Mouse (Mus musculus): ENCODE measurements around the gene Rab12. TPM values are rescaled to one million over a fixed set of nuclear protein-coding genes. Genes with fewer than 3 reads are reported as not detected.

Rab12 gene
- polyA plus RNA-seq, 1 experiment from 2014 or later: 51.6 TPM

DNA sequence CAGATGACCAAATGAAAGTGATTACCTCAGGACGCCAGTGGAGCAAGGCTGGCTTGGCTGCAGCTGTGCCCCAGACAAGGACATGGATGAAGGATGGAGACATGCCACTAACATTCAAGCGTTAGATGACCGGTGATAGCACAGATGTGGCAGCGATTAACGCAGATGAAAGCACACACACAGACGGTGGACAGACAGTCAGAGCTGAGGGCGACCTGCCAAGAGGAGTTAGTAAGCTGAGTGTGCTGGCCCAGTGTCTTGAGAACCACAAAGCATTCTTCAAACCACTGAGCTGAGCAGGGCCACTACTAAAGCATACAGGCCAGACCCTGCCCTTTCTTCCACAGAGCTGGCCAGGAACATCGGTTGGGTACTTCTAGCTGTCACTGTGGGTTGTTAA is 14.6 kb downstream of the Rab12 start:
- Histone ChIP-seq H3K4me2 (no peak overlapping the region), H3K27me3 (ENCODE audit: control insufficient read depth, insufficient read depth, low read length) (no peaks in the 10 kb centered on the region), H3K9me3 (replicated peaks; ENCODE audit: control insufficient read depth, low read length) (no peaks in the 10 kb centered on the region), H3K36me3 (ENCODE audit: control insufficient read depth, insufficient read depth, low read length) (peaks cover 15% of the 10 kb centered on the region), H3K4me3 (ENCODE audit: low read depth, low read length) (no peak overlapping the region), H3K9ac (ENCODE audit: low read depth, low read length) (no peak overlapping the region), H3K27ac (ENCODE audit: low read depth, low read length) (0 out of 2 replicates have a peak overlapping the region, but pooled peaks have one; percentile 22), H3K4me1 (ENCODE audit: control insufficient read depth, insufficient read depth, low read length) (peaks cover 12% of the 10 kb centered on the region; the same call in 1 of the 2 replicates)
- WGBS (ENCODE audit: insufficient replicate concordance): 91% methylated on average over 8 of the region's 8 CpGs
- no peak for ATAC-seq (replicated peaks; ENCODE audit: insufficient number of reproducible peaks, low FRiP score, low TSS enrichment)

DNA sequence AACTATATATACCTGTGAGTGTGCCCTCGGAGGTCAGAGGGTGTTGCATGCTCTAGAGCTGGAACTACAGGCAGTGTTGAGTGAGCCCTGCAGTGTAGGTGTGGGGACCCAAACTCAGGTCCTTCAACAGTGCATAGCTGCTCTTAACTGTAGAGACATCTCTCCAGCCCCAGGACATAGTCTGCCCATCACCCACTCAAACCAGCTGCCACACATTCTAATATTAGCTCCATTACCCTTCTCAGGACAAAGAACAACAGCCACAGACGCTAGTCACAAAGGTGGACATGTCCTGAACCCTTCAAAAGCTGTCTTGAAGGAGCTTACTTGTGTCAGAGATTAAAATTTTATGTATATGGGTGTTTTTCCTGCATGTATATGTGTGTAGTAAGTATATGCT is 15.3 kb downstream of the Rab12 start:
- Histone ChIP-seq H3K4me1 (ENCODE audit: control insufficient read depth, insufficient read depth, low read length) (0 out of 2 replicates have a peak, but pooled peaks cover 6% of the 10 kb centered on the region), H3K27me3 (ENCODE audit: control insufficient read depth, insufficient read depth, low read length) (no peaks in the 10 kb centered on the region), H3K4me3 (ENCODE audit: low read depth, low read length) (no peak overlapping the region), H3K9ac (ENCODE audit: low read depth, low read length) (no peak overlapping the region), H3K27ac (ENCODE audit: low read depth, low read length) (0 out of 2 replicates have a peak overlapping the region, but pooled peaks have one; percentile 22), H3K36me3 (ENCODE audit: control insufficient read depth, insufficient read depth, low read length) (peaks cover 15% of the 10 kb centered on the region), H3K4me2 (no peak overlapping the region), H3K9me3 (replicated peaks; ENCODE audit: control insufficient read depth, low read length) (no peaks in the 10 kb centered on the region)
- 70% methylated on average over 2 of the region's 2 CpGs for WGBS (ENCODE audit: insufficient replicate concordance)
- no peak for ATAC-seq (replicated peaks; ENCODE audit: insufficient number of reproducible peaks, low FRiP score, low TSS enrichment)

DNA sequence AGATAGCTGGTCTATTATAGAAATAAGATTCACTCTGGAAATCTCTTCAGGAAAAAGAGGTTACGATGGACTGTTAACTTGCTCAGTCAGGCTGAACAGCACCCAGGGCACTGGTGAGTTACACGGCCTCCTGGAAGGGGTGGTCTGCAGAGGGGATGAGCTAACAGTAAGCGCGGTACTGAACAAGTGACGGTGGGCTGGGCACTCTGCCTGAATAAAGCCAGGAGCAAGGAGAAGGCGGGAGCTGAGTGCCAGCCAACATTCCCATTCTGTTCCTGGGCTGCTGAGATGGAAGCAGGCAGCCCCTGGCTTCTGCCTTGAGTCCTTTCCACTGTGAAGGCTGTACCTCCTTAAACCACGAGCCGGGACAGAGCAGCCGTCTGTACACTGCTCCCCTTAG is 16.1 kb downstream of the Rab12 start:
- H3K4me1 ChIP-seq (ENCODE audit: control insufficient read depth, insufficient read depth, low read length): 0 out of 2 replicates have a peak, but pooled peaks cover 6% of the 10 kb centered on the region
- H3K4me3 ChIP-seq (ENCODE audit: low read depth, low read length): no peak overlapping the region
- no peaks in the 10 kb centered on the region for H3K9me3 ChIP-seq (replicated peaks; ENCODE audit: control insufficient read depth, low read length)
- no peak for ATAC-seq (replicated peaks; ENCODE audit: insufficient number of reproducible peaks, low FRiP score, low TSS enrichment)
- H3K27ac ChIP-seq (ENCODE audit: low read depth, low read length): no peak overlapping the region
- no peak overlapping the region for H3K9ac ChIP-seq (ENCODE audit: low read depth, low read length)
- WGBS (ENCODE audit: insufficient replicate concordance): 83% methylated on average over 9 of the region's 9 CpGs
- H3K4me2 ChIP-seq: no peak overlapping the region
- peaks cover 15% of the 10 kb centered on the region for H3K36me3 ChIP-seq (ENCODE audit: control insufficient read depth, insufficient read depth, low read length)
- no peaks in the 10 kb centered on the region for H3K27me3 ChIP-seq (ENCODE audit: control insufficient read depth, insufficient read depth, low read length)

DNA sequence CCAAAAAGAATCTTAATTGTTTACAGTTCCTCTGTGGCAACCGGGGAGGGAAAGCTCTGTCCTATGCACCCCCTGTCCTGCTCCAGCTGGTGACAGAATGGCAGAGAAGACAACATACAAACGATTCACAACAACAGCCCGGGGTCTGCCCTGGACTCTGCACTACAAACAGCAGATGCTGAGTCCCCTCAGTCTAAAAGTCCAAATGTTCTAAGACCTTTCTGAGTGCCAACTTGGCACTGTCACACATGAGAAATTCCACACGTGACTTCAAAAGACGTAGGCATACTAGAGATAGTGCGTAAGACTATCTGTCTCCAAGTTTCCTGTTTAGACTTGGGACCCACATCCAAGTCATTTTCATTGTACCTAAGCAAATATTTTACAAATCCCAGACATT is 16.7 kb downstream of the Rab12 start:
- H3K4me2 ChIP-seq: no peak overlapping the region
- ATAC-seq (replicated peaks; ENCODE audit: insufficient number of reproducible peaks, low FRiP score, low TSS enrichment): no peak
- H3K36me3 ChIP-seq (ENCODE audit: control insufficient read depth, insufficient read depth, low read length): peaks cover 15% of the 10 kb centered on the region
- 0 out of 2 replicates have a peak, but pooled peaks cover 6% of the 10 kb centered on the region for H3K4me1 ChIP-seq (ENCODE audit: control insufficient read depth, insufficient read depth, low read length)
- no peaks in the 10 kb centered on the region for H3K9me3 ChIP-seq (replicated peaks; ENCODE audit: control insufficient read depth, low read length)
- H3K9ac ChIP-seq (ENCODE audit: low read depth, low read length): no peak overlapping the region
- no peak overlapping the region for H3K4me3 ChIP-seq (ENCODE audit: low read depth, low read length)
- no peaks in the 10 kb centered on the region for H3K27me3 ChIP-seq (ENCODE audit: control insufficient read depth, insufficient read depth, low read length)
- 72% methylated on average over 6 of the region's 6 CpGs for WGBS (ENCODE audit: insufficient replicate concordance)
- no peak overlapping the region for H3K27ac ChIP-seq (ENCODE audit: low read depth, low read length)

DNA sequence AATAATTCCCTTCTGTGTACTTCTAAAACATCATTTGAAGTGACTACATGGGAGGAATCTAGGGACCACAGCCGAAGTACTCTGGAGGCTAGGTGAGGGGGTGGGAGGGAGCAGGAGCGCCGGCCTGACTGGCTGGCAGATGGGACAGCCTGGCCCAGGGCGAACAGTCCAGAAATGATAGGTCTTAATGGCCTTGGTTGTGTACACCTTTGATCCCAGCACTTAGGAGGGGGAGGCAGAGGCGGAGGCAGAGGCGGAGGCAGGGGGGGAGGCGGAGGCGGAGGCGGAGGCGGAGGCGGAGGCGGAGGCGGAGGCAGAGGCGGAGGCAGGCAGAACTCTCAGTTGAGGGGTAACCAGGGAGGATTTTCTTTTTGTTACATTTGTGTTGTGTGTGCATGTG is 20.9 kb downstream of the Rab12 start:
- H3K4me1 ChIP-seq (ENCODE audit: control insufficient read depth, insufficient read depth, low read length): no peaks in the 10 kb centered on the region
- WGBS (ENCODE audit: insufficient replicate concordance): 91% methylated on average over 14 of the region's 14 CpGs

DNA sequence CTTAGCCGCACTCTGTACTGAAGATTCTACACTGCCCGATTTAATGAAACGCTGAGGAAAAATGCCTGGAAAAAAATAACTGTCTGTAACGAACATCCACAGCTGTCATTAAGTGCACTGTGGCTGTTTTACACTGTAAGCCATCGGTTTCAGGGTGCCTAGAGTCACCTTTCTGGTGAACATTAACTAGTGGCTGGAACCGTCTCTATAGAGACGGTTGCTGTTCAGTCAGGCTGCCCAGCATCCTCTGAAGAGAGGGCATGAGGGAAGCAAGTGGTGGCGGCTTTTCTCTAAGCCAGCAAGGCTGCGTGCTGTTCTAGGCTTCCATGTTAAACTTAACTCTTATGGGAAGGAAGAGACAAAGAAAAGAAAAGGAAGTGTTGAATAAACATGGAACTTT is 22.9 kb downstream of the Rab12 start:
- ATAC-seq (replicated peaks; ENCODE audit: insufficient number of reproducible peaks, low FRiP score, low TSS enrichment): no peak
- Histone ChIP-seq H3K4me2 (no peak overlapping the region), H3K27me3 (ENCODE audit: control insufficient read depth, insufficient read depth, low read length) (no peaks in the 10 kb centered on the region), H3K36me3 (ENCODE audit: control insufficient read depth, insufficient read depth, low read length) (peaks cover 25% of the 10 kb centered on the region), H3K4me3 (ENCODE audit: low read depth, low read length) (no peak overlapping the region), H3K9ac (ENCODE audit: low read depth, low read length) (no peak overlapping the region), H3K27ac (ENCODE audit: low read depth, low read length) (no peak overlapping the region), H3K4me1 (ENCODE audit: control insufficient read depth, insufficient read depth, low read length) (no peaks in the 10 kb centered on the region), H3K9me3 (replicated peaks; ENCODE audit: control insufficient read depth, low read length) (no peaks in the 10 kb centered on the region)
- WGBS (ENCODE audit: insufficient replicate concordance): 91% methylated on average over 9 of the region's 9 CpGs

More for the DNA sequence above, 20.9 kb downstream of the Rab12 start:
- Histone ChIP-seq H3K27ac (ENCODE audit: low read depth, low read length) (no peak overlapping the region), H3K4me2 (no peak overlapping the region), H3K9ac (ENCODE audit: low read depth, low read length) (no peak overlapping the region), H3K4me3 (ENCODE audit: low read depth, low read length) (no peak overlapping the region), H3K36me3 (ENCODE audit: control insufficient read depth, insufficient read depth, low read length) (peaks cover 25% of the 10 kb centered on the region), H3K9me3 (replicated peaks; ENCODE audit: control insufficient read depth, low read length) (no peaks in the 10 kb centered on the region), H3K27me3 (ENCODE audit: control insufficient read depth, insufficient read depth, low read length) (no peaks in the 10 kb centered on the region)
- no peak for ATAC-seq (replicated peaks; ENCODE audit: insufficient number of reproducible peaks, low FRiP score, low TSS enrichment)

DNA sequence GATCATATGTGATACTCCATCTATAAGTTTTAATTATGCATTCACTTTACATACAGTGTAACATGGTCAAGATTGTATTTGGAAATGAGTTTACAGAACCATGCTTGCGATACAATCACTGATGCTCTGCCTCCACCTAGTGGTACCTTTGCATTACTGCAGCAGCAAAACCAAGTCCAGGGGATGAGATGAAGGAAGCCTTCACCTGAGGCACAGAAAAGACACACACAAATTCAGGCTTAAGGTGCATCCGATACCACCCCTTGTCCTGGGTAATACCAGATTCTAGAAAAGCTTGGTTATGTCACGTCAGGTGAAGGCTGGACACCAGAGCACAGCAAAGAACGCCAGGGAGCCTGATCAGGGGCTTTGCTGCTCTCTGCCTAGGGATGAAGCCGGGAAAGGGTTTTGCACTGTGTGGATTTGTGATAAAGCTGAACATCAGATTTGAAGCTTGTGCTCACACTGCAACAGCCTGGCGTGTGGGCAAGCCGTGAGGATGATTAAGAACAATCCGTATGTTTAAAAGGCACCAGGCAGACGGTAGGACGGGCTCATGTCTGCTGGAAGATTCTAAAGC is 29.4 kb downstream of the Rab12 start:
- Histone ChIP-seq H3K4me3 (ENCODE audit: low read depth, low read length) (no peak overlapping the region), H3K4me2 (no peak overlapping the region), H3K27ac (ENCODE audit: low read depth, low read length) (no peak overlapping the region), H3K36me3 (ENCODE audit: control insufficient read depth, insufficient read depth, low read length) (peaks cover 8% of the 10 kb centered on the region), H3K9me3 (replicated peaks; ENCODE audit: control insufficient read depth, low read length) (no peaks in the 10 kb centered on the region), H3K9ac (ENCODE audit: low read depth, low read length) (no peak overlapping the region), H3K27me3 (ENCODE audit: control insufficient read depth, insufficient read depth, low read length) (no peaks in the 10 kb centered on the region), H3K4me1 (ENCODE audit: control insufficient read depth, insufficient read depth, low read length) (0 out of 2 replicates have a peak, but pooled peaks cover 9% of the 10 kb centered on the region)
- ATAC-seq (replicated peaks; ENCODE audit: insufficient number of reproducible peaks, low FRiP score, low TSS enrichment): no peak
- 42% methylated on average over 10 of the region's 10 CpGs for WGBS (ENCODE audit: insufficient replicate concordance)

DNA sequence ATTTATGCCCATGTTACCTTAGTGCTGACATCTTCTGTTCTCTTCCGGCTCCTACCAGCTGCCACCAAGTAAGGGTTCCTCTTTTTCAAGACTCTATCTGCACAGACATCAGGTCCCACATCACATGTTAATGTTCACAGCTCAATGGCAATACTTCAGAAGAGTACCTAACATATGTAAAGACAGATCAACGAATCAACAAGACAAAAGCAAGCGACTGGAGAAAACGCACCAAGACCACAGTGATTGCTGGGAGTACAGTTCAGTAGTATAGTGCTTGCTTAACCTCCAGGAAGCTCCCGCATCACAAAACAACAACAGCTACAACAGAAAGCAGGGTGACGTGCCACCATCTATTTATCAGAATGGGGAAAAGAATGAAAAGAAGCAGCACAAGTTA is 33.0 kb downstream of the Rab12 start:
- WGBS (ENCODE audit: insufficient replicate concordance): 89% methylated on average over 6 of the region's 6 CpGs
- H3K4me3 ChIP-seq (ENCODE audit: low read depth, low read length): no peak overlapping the region
- no peak for ATAC-seq (replicated peaks; ENCODE audit: insufficient number of reproducible peaks, low FRiP score, low TSS enrichment)
- H3K4me2 ChIP-seq: no peak overlapping the region
- no peaks in the 10 kb centered on the region for H3K36me3 ChIP-seq (ENCODE audit: control insufficient read depth, insufficient read depth, low read length)
- no peaks in the 10 kb centered on the region for H3K27me3 ChIP-seq (ENCODE audit: control insufficient read depth, insufficient read depth, low read length)
- 0 out of 2 replicates have a peak, but pooled peaks cover 9% of the 10 kb centered on the region for H3K4me1 ChIP-seq (ENCODE audit: control insufficient read depth, insufficient read depth, low read length)
- no peak overlapping the region for H3K9ac ChIP-seq (ENCODE audit: low read depth, low read length)
- H3K9me3 ChIP-seq (replicated peaks; ENCODE audit: control insufficient read depth, low read length): no peaks in the 10 kb centered on the region
- no peak overlapping the region for H3K27ac ChIP-seq (ENCODE audit: low read depth, low read length)

DNA sequence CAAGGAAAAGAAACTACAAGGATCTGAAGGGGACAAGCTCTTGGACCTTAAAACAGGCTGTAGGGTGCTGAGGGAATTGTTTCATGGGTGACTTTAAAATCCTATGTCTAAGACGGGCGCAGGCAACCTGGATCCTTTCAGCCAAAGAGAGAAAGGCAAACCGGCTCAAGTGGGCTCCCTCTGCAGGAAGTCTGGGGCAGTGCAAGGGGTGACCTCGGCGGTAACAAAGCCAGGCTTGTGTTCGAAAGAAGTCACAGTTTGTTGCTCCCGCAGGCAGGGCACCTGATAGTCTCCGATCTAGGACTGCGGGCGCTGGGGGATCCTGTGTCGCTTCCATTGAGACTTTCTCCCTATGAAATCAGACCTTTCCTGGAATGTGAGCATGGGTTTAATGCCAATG is 33.8 kb downstream of the Rab12 start:
- H3K27ac ChIP-seq (ENCODE audit: low read depth, low read length): no peak overlapping the region
- no peak overlapping the region for H3K4me3 ChIP-seq (ENCODE audit: low read depth, low read length)
- 0 out of 2 replicates have a peak, but pooled peaks cover 9% of the 10 kb centered on the region for H3K4me1 ChIP-seq (ENCODE audit: control insufficient read depth, insufficient read depth, low read length)
- H3K9me3 ChIP-seq (replicated peaks; ENCODE audit: control insufficient read depth, low read length): no peaks in the 10 kb centered on the region
- ATAC-seq (replicated peaks; ENCODE audit: insufficient number of reproducible peaks, low FRiP score, low TSS enrichment): no peak
- 0 out of 2 replicates have a peak, but pooled peaks cover 3% of the 10 kb centered on the region for H3K27me3 ChIP-seq (ENCODE audit: control insufficient read depth, insufficient read depth, low read length)
- 0 out of 2 replicates have a peak overlapping the region, but pooled peaks have one; percentile 25 for H3K4me2 ChIP-seq
- H3K36me3 ChIP-seq (ENCODE audit: control insufficient read depth, insufficient read depth, low read length): no peaks in the 10 kb centered on the region
- WGBS (ENCODE audit: insufficient replicate concordance): 10% methylated on average over 11 of the region's 11 CpGs
- no peak overlapping the region for H3K9ac ChIP-seq (ENCODE audit: low read depth, low read length)
